Mouse (Mus musculus): Measurements from ENCODE around the gene Alpl.

Alpl gene

DNA sequence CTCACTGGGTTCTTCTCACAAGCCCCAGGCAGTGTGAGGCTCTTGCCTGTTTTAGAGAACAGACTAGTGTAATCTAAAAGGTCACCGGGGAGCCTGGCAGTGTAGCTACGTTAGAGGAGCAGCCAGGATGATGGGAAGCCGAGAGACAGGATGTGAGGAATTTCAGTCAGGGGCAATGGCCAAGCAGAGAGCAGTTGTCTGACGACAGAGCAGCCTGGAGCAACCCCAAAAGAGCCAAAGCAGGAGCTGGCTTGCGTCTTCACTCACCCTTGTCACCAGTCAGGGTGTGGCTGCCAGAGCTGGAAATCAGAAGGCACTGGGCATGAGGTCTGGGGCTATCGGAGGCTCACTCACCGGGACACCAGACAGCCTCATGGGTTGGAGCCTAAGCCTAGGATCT, 26.5 kb downstream of the Alpl start:
- DNase-seq (ENCODE audit: low read depth) = no peak

GRCm38 (mm10) chr4:137768831-137769230, 27.4 kb downstream of the Alpl start:
- DNase-seq (ENCODE audit: low read depth) = no peak

DNA sequence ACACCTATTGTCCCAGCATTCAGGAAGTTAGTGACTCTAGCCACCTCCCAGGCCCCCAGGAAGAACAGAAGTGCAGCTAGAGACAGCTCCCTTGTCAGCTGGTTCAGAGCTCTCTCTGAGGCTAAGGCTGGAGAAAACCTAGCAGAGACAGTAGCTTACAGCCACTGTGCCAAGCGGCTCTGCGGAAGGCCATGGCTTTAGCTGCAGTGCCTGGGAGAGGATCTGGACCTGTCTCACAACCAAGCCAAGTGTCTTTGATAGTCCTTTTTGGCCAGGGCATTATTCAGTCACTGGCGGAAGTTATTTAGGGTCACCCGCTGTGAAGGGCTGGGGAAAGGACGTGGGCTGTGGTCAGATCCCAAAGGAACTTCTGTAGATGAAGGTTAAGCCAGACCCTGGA, 27.8 kb downstream of the Alpl start:
- DNase-seq (ENCODE audit: low read depth) = no peak

- DNase-seq (ENCODE audit: low read depth) = no peak
Observed at GRCm38 (mm10) chr4:137766365-137766764, 29.8 kb downstream of the Alpl start.

DNA sequence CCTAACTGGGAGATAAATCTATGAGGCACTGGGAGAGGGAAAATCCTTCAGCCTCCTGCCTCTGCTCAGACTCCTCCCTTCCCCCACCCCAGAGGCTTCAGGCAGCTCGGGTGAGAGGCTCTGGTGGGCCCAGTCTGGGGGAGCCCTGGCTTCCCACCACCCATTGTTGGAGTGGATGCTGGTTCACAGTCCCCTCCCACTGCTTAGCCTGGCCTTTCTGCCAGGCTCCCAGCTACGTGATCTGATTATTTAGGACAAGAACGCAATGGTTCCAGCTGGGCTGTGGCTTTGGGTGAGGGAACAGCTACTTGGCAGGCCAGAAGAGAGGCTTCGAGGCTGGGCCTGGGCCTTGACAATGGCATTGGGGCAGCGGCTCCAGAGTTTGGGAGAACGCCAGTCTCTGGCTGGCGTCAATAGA, 30.6 kb downstream of the Alpl start:
- DNase-seq (ENCODE audit: low read depth) = no peak

DNA sequence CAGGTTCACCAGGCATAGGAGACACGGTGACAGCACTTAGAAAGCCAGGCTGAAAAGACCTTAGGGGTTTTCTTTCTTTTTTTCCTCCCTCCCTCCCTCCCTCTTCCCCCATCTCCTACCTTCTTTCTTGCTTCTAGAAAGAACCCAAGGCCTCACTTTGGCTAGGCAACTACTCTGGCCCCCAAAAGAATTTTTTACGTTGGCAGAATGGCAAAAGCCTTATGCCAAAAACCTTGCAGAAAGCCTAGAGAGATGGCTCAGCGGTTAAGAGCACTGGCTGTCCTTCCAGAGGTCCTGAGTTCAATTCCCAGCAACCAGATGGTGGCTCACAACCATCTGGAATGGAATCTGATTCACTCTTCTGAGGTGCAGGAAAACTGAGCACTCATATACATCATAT, 31.6 kb downstream of the Alpl start:
- no peak for DNase-seq (ENCODE audit: low read depth)

DNA sequence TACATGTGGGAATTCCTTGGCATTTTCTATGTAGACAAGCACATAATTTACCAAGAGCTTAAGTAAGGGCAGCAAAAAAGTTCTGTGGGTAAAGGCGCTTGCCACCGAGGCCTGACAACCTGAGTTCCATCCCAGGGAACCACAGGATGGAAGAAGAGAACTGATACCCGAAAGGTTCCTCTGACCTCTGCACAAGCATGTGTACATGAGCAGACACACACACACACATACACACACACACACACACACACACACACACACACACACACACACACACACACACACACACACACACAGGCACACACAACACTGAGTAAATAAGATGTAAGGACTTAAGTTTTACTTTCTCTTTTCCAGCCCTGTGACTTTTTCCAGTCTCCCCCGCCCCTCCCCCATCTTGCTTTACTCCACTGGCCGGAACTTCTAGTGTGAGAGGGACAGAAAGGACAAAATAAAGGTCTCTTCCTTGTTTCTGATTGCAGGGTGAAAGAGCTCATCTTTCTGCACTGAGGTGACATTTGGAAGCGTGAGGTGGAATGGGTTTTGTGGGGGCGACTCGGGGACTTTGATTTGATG, 32.2 kb downstream of the Alpl start:
- DNase-seq (ENCODE audit: low read depth) = no peak

- no peak for DNase-seq (ENCODE audit: low read depth)
Observed at GRCm38 (mm10) chr4:137762886-137763285, 33.3 kb downstream of the Alpl start.

DNA sequence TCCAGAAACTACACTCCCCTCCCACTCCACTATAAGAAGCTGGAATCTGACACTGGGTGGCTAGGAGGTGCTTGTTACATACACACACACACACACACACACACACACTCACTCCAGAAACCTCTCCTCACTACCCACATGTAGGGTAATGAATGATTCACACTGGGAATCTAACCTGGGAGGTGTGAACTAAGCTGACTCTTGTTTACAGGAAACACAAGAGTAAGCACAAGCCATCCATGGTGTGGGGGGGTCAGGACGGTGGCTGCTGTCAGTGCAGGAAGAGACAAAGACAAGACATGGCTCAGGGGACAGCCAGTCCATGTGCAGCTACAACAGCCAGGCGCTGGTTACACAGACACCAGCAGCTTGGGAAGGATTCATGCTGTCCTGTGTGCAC, 41.7 kb downstream of the Alpl start:
- no peak for DNase-seq (ENCODE audit: low read depth)

GRCm38 (mm10) chr4:137753199-137753598, 43.0 kb downstream of the Alpl start:
- DNase-seq (ENCODE audit: low read depth) = no peak

- no peak for DNase-seq (ENCODE audit: low read depth)
Observed at GRCm38 (mm10) chr4:137752471-137752870, 43.7 kb downstream of the Alpl start.

GRCm38 (mm10) chr4:137751717-137752116, 44.5 kb downstream of the Alpl start:
- DNase-seq (ENCODE audit: low read depth) = peak; percentile 28

GRCm38 (mm10) chr4:137751310-137751709, 44.9 kb downstream of the Alpl start:
- peak; percentile 89 for DNase-seq (ENCODE audit: low read depth)

GRCm38 (mm10) chr4:137750121-137750520, 46.1 kb downstream of the Alpl start:
- no peak for DNase-seq (ENCODE audit: low read depth)

GRCm38 (mm10) chr4:137749680-137750079, 46.5 kb downstream of the Alpl start:
- DNase-seq (ENCODE audit: low read depth) = no peak

- DNase-seq (ENCODE audit: low read depth) = no peak
Observed at GRCm38 (mm10) chr4:137748726-137749125, 47.5 kb downstream of the Alpl start.

GRCm38 (mm10) chr4:137747590-137747989, 48.6 kb downstream of the Alpl start:
- DNase-seq (ENCODE audit: low read depth) = no peak

- DNase-seq (ENCODE audit: low read depth) = no peak
Observed at GRCm38 (mm10) chr4:137747091-137747490, 49.1 kb downstream of the Alpl start.

- no peak for DNase-seq (ENCODE audit: low read depth)
Observed at GRCm38 (mm10) chr4:137744433-137744918, 51.7 kb downstream of the Alpl start.

DNA sequence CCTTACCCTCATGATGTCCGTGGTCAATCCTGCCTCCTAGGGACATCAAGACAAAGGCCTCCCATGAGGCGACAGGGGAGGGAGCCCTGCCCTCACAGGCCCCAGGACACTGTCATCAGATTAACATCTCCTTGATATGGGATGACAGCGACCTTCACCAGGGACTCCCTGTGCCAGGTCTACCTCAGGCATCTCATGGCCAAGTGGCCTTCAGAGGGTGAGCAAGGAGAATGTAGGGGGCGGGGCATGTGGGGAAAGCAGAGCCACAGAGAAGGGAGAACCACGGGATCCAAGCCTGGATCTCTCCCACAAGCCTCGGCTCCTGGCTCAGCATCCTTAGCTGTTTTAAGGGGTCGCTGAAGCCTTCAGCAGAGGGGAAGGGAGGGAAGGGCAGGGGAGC, 52.4 kb downstream of the Alpl start:
- no peak for DNase-seq (ENCODE audit: low read depth)

DNA sequence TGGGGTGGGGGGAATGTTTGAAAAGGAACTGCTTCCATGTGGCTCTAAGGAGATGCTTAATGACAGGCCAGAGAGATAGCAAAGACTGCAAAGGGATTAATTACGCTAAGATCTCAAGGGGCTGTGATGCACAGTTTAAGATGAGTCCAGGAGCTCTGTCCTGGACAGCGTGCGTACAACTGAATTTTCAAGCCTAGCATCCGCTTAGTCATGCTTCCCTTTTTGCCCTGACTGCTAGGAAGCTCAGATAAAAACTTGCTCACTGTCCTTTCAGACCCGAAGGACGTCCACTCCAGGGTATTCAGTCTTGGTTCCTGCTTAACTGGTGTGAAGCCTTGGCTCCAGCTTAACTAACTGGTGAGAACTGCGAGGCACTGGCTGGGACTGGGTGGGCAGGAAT, 55.8 kb downstream of the Alpl start:
- no peak for DNase-seq (ENCODE audit: low read depth)

DNA sequence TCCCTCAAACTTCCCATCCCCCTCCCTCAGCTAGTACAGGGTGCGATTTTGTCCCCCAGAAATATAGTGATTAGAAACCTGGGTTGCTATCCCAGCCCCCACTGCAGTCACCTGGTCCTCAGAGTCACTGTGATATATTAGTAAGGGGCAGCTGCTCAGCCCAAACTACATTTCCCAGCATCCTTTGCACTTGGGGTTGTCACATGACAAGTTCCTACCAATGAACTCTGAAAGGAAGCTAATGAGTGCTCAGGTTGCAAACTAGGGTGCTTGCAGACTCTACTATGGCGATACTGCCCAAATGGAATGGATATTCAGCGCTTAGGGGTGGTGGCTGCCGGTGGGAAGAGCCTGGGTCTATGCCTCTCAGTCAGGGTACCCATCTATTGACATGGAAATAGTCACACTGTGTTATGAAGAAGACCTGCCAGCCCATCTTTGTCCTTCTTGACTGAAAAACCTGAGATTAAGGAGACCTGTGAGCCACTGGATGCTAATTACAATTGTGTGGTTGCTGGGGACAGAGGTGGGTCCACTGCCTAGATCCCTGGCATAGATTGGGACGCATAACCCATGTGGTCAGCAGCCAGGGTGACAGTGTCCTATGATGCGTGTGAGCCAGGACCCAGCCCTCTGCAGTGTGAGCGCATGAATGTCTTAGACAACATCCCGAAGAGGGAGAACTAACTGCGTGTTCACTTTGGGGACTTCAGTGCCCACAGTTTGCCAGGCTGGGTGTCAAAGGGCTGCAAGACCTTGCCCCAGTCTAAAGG, 56.8 kb downstream of the Alpl start:
- DNase-seq (ENCODE audit: low read depth) = no peak

DNA sequence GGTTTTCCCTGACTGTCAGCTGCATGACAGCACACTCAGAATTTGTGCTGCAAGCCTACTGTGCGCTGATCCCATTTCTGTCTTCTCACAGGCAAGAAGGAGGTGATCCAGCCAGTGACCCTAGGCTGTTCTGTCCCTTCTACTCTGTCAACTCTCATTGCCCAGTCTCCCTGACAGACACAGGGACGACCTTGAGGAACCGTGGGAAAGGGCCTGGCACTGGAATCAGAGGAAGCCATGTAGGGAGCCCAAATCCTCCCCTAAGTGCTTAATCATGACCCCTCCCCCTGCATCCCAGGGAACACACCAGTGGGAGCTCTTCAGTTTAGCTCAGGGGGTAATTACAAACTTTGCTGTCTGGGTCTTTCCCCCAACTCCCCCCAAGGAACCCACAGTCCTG, 58.4 kb downstream of the Alpl start:
- DNase-seq (ENCODE audit: low read depth) = no peak

DNA sequence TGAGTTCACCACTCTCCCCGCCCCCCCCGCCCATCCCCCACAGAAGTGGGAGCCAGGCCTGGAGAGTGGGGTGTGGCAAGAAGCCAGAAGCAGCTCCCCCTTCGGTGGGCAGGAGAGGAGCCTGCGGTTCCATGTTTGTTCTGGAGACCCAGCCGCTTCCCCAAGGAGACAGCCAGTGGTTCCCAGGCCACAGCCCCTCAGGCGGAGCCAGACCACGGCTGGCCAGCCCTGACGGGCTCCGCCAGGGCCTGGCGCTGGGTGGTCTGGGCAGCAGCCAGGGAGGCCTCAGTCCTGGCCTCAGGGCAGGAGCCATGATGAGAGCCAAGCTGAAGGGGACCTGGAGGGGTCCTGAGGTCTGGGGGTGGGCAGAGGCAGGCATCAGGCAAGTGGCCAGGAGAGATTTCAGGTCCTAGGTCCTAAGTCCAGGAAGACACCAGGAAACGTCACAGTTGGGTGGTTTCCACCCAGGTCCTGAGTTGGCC, 59.9 kb downstream of the Alpl start:
- DNase-seq (ENCODE audit: low read depth) = no peak

All from c-Kit-positive CD71-positive TER-119-negative erythroid progenitor cells, embryonic 14.5 days (primary cell).